Mouse (Mus musculus): ENCODE results near the gene Palm2.

DNA sequence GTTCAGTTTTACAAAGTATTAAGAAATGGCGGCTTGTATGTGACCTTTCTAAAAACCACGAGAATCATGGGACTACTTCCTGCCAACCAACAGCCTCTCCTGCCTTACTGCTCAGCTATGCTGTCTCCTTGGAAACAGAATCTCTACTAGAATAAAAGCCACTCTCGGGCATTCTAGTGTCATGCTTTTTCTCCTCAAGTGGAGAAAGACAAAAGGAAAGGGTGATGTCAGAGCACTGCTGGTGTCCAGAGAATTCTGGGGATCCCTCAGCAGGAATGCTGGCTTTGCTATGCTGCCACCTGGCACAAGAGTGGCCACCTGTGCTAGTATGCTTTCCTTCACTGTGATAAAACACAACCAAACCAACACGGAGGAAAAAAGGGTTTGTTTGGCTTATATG, 226.4 kb downstream of the Palm2 start:
- no peak for TF ChIP-seq CTCF (IDR thresholded peaks at IDR 0.05; ENCODE audit: low read depth)
- no peak for TF ChIP-seq EP300 (optimal IDR thresholded peaks at IDR 0.05)
